Mouse (Mus musculus): ENCODE measurements around the gene Dennd1b. TPM values are rescaled to one million over a fixed set of nuclear protein-coding genes. Genes with fewer than 3 reads are reported as not detected.

Dennd1b gene
- polyA plus RNA-seq, 1 experiment, result 25.8 TPM

DNA sequence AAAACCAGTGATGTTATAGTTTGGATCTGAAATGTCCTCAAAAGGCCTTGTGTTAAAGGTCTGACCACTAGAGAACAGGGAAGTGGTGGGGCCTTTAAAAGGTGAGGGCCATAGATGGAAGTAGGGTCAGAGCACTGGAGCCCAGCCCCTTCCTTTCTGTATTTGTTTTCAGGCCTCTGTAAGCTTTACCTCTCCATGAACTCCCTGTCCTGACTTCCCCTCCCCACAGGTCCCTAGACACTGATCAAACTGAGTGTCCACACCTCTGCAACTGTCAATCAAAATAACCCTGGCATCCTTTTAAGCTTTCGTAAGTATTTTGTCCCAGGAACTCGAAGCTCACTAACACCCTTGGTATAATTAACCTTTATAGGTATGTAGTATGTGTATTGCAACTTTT is 39.0 kb upstream of the Dennd1b start:
- H3K9ac ChIP-seq (ENCODE audit: low read depth, poor library complexity, severe bottlenecking), result no peak overlapping the region
- H3K9me3 ChIP-seq (replicated peaks; ENCODE audit: control insufficient read depth, insufficient read depth, low read length, poor library complexity, severe bottlenecking), result no peaks in the 10 kb centered on the region
- no peaks in the 10 kb centered on the region for H3K36me3 ChIP-seq (ENCODE audit: control insufficient read depth, insufficient read depth, low read length, poor library complexity, severe bottlenecking)
- no peak overlapping the region for H3K4me3 ChIP-seq (ENCODE audit: low read depth, low read length)
- H3K4me1 ChIP-seq (ENCODE audit: control insufficient read depth, insufficient read depth, low read length), result no peaks in the 10 kb centered on the region
- no peak overlapping the region for H3K27ac ChIP-seq (ENCODE audit: insufficient read depth, low read length)
- H3K27me3 ChIP-seq (ENCODE audit: control insufficient read depth, insufficient read depth, low read length, poor library complexity, severe bottlenecking), result no peaks in the 10 kb centered on the region
- TF ChIP-seq CTCF (IDR thresholded peaks at IDR 0.05; ENCODE audit: low read depth, low read length), result no peak
- TF ChIP-seq POLR2A (IDR thresholded peaks at IDR 0.05; ENCODE audit: insufficient read depth, low read length), result no peak
- TF ChIP-seq EP300 (IDR thresholded peaks at IDR 0.05; ENCODE audit: insufficient read depth, low read depth, low read length), result no peak

DNA sequence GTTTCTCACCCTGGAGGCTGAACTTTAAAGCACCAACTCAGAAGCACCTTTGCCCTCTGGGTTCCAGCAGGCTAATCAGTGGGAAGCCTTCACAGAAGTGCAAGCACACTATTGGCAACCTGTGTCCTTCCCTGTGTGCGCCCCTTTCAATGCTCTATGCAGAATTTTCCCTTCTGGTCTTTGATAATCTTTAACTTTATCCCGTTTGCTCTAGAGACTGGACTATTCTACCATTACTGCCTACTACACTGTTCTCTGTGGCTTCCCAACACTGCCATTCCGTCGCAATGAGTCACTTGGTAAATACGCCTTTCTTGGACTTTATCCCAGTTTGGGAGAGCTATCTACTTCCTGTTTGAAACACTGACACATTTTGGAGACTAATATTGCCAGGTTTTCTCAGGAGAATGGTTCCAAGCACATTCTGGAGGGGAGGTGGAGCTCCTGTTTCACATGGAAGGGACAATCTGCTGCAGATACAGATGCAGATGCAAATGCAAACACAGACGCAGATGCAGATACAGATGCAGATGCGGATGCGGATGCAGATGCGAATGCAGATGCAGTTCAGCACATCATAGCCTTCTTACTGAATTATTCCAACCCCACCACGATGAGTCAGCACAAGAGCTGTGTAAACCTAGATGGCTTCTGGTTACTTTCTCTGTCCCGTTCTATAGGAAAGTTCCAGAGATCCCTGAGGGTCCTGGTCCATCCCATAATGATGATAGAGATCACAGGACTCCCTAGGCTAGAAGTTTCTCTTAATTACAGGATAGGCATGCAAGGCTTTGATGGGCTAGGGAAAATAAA is 34.4 kb upstream of the Dennd1b start:
- TF ChIP-seq POLR2A (IDR thresholded peaks at IDR 0.05; ENCODE audit: insufficient read depth, low read length) (no peak), EP300 (IDR thresholded peaks at IDR 0.05; ENCODE audit: insufficient read depth, low read depth, low read length) (no peak), CTCF (IDR thresholded peaks at IDR 0.05; ENCODE audit: low read depth, low read length) (no peak)
- H3K27me3 ChIP-seq (ENCODE audit: control insufficient read depth, insufficient read depth, low read length, poor library complexity, severe bottlenecking), result no peaks in the 10 kb centered on the region; the same call in 1 of the 2 replicates
- H3K36me3 ChIP-seq (ENCODE audit: control insufficient read depth, insufficient read depth, low read length, poor library complexity, severe bottlenecking), result no peaks in the 10 kb centered on the region
- H3K9me3 ChIP-seq (replicated peaks; ENCODE audit: control insufficient read depth, insufficient read depth, low read length, poor library complexity, severe bottlenecking), result no peaks in the 10 kb centered on the region
- H3K9ac ChIP-seq (ENCODE audit: low read depth, poor library complexity, severe bottlenecking), result no peak overlapping the region
- no peak overlapping the region for H3K27ac ChIP-seq (ENCODE audit: insufficient read depth, low read length)
- H3K4me3 ChIP-seq (ENCODE audit: low read depth, low read length), result no peak overlapping the region
- peaks cover 1% of the 10 kb centered on the region for H3K4me1 ChIP-seq (ENCODE audit: control insufficient read depth, insufficient read depth, low read length)

DNA sequence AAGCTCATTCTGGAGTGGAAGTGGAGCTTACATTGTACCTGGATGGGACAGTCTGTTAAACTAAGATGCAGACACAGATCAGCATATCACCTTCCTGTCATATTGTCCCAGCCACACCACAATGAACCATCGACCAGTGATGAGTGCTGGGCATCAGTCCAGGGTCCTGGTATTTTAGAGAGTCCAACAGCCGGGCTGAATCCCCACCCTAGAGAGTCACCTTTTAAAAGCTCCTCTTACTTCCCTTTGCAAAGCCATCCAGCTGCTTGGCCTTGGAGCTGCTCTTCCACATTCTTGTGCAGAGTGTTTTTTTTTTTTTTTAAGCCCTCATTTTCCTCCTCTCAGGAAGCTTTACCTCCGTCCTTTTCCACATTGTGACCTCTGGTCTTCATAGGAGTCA is 33.2 kb upstream of the Dennd1b start:
- TF ChIP-seq EP300 (IDR thresholded peaks at IDR 0.05; ENCODE audit: insufficient read depth, low read depth, low read length) (no peak), POLR2A (IDR thresholded peaks at IDR 0.05; ENCODE audit: insufficient read depth, low read length) (no peak), CTCF (IDR thresholded peaks at IDR 0.05; ENCODE audit: low read depth, low read length) (no peak)
- no peaks in the 10 kb centered on the region; the same call in 1 of the 2 replicates for H3K27me3 ChIP-seq (ENCODE audit: control insufficient read depth, insufficient read depth, low read length, poor library complexity, severe bottlenecking)
- peaks cover 1% of the 10 kb centered on the region for H3K4me1 ChIP-seq (ENCODE audit: control insufficient read depth, insufficient read depth, low read length)
- no peak overlapping the region for H3K27ac ChIP-seq (ENCODE audit: insufficient read depth, low read length)
- no peak overlapping the region for H3K9ac ChIP-seq (ENCODE audit: low read depth, poor library complexity, severe bottlenecking)
- H3K4me3 ChIP-seq (ENCODE audit: low read depth, low read length), result no peak overlapping the region
- no peaks in the 10 kb centered on the region for H3K9me3 ChIP-seq (replicated peaks; ENCODE audit: control insufficient read depth, insufficient read depth, low read length, poor library complexity, severe bottlenecking)
- no peaks in the 10 kb centered on the region for H3K36me3 ChIP-seq (ENCODE audit: control insufficient read depth, insufficient read depth, low read length, poor library complexity, severe bottlenecking)

DNA sequence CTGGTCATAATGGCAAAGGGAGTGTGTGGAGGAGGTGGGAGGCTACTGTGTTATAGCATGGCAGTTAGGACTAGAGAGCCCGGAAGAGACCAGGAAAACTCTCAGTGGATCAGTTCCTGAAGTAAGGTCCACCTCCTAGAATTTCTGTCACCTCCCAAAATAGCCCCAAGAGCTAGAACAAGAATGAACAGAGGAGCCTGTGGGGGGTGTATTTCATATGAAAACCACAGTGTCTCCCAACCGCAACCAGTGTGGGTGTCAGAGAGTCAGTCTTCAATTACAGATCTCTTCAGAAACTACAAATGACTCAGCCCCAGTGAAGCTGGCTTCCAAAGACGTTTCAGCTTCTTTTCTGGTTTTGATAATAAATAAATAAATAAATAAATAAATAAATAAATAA is 32.4 kb upstream of the Dennd1b start:
- no peak overlapping the region for H3K9ac ChIP-seq (ENCODE audit: low read depth, poor library complexity, severe bottlenecking)
- peaks cover 1% of the 10 kb centered on the region for H3K4me1 ChIP-seq (ENCODE audit: control insufficient read depth, insufficient read depth, low read length)
- H3K9me3 ChIP-seq (replicated peaks; ENCODE audit: control insufficient read depth, insufficient read depth, low read length, poor library complexity, severe bottlenecking), result no peaks in the 10 kb centered on the region
- TF ChIP-seq CTCF (IDR thresholded peaks at IDR 0.05; ENCODE audit: low read depth, low read length), result no peak
- no peak for TF ChIP-seq POLR2A (IDR thresholded peaks at IDR 0.05; ENCODE audit: insufficient read depth, low read length)
- TF ChIP-seq EP300 (IDR thresholded peaks at IDR 0.05; ENCODE audit: insufficient read depth, low read depth, low read length), result no peak
- H3K36me3 ChIP-seq (ENCODE audit: control insufficient read depth, insufficient read depth, low read length, poor library complexity, severe bottlenecking), result no peaks in the 10 kb centered on the region
- H3K4me3 ChIP-seq (ENCODE audit: low read depth, low read length), result no peak overlapping the region
- H3K27me3 ChIP-seq (ENCODE audit: control insufficient read depth, insufficient read depth, low read length, poor library complexity, severe bottlenecking), result no peaks in the 10 kb centered on the region; the same call in 1 of the 2 replicates
- no peak overlapping the region for H3K27ac ChIP-seq (ENCODE audit: insufficient read depth, low read length)

DNA sequence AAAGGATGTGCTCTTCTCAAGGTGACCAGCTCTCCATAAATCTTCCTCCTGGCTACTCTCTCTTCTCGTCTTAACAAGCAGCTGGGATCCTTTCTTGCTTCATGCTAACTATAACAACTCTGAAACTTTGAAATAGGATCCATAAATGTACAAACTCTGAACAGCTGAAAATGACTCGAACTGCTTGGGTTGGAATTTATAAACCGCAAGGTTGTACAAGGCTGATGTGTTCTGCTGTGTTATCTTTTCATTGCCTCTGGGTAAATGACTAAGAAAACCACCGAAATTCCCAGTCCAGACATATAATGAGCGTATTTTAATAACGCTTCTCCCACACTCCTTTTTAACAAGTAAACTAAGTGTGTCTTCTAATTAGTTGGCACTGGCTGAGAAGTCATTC is 27.1 kb upstream of the Dennd1b start:
- no peaks in the 10 kb centered on the region; the same call in 1 of the 2 replicates for H3K27me3 ChIP-seq (ENCODE audit: control insufficient read depth, insufficient read depth, low read length, poor library complexity, severe bottlenecking)

DNA sequence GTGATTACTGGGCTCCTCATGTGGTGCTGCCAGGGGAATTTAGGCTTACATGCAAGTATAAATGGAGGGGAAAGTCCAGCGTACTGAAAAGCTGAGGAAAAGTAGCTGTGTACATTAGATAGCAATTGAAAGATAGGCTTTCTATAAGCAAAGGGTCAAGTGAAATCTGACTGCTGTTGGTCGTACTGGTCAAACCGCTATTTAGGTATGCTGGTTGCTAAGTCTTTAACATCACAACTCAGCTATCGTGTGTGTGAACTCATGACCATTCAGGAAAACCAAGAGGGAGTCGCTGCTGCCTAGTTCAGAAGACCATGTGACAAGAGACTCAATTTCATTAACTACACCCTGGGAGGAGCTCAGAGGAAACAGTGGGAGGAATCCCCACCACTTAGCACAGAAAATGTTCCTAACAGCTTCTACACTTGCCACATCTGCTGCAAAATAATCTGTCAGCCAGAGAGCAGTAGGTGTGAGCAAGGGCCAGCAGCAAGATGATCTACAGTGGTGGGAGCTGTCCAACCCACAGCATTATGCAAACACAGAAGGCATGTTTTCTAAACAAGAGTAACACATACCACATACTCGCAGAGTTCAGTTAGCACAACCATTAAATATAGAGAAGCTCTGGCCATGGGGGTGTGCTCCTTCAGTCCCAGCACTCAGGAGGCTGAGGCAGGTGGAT is 25.4 kb upstream of the Dennd1b start:
- H3K4me3 ChIP-seq (ENCODE audit: low read depth, low read length), result no peak overlapping the region
- H3K9me3 ChIP-seq (replicated peaks; ENCODE audit: control insufficient read depth, insufficient read depth, low read length, poor library complexity, severe bottlenecking), result no peaks in the 10 kb centered on the region
- H3K27ac ChIP-seq (ENCODE audit: insufficient read depth, low read length), result no peak overlapping the region
- no peaks in the 10 kb centered on the region for H3K4me1 ChIP-seq (ENCODE audit: control insufficient read depth, insufficient read depth, low read length)
- TF ChIP-seq EP300 (IDR thresholded peaks at IDR 0.05; ENCODE audit: insufficient read depth, low read depth, low read length) (no peak), CTCF (IDR thresholded peaks at IDR 0.05; ENCODE audit: low read depth, low read length) (no peak), POLR2A (IDR thresholded peaks at IDR 0.05; ENCODE audit: insufficient read depth, low read length) (no peak)
- H3K9ac ChIP-seq (ENCODE audit: low read depth, poor library complexity, severe bottlenecking), result no peak overlapping the region
- no peaks in the 10 kb centered on the region for H3K36me3 ChIP-seq (ENCODE audit: control insufficient read depth, insufficient read depth, low read length, poor library complexity, severe bottlenecking)
- no peaks in the 10 kb centered on the region for H3K27me3 ChIP-seq (ENCODE audit: control insufficient read depth, insufficient read depth, low read length, poor library complexity, severe bottlenecking)

More for the DNA sequence above, 27.1 kb upstream of the Dennd1b start:
- TF ChIP-seq POLR2A (IDR thresholded peaks at IDR 0.05; ENCODE audit: insufficient read depth, low read length) (no peak), CTCF (IDR thresholded peaks at IDR 0.05; ENCODE audit: low read depth, low read length) (no peak), EP300 (IDR thresholded peaks at IDR 0.05; ENCODE audit: insufficient read depth, low read depth, low read length) (no peak)
- Histone ChIP-seq H3K36me3 (ENCODE audit: control insufficient read depth, insufficient read depth, low read length, poor library complexity, severe bottlenecking) (no peaks in the 10 kb centered on the region), H3K27ac (ENCODE audit: insufficient read depth, low read length) (no peak overlapping the region), H3K9me3 (replicated peaks; ENCODE audit: control insufficient read depth, insufficient read depth, low read length, poor library complexity, severe bottlenecking) (no peaks in the 10 kb centered on the region), H3K4me1 (ENCODE audit: control insufficient read depth, insufficient read depth, low read length) (no peaks in the 10 kb centered on the region), H3K4me3 (ENCODE audit: low read depth, low read length) (no peak overlapping the region), H3K9ac (ENCODE audit: low read depth, poor library complexity, severe bottlenecking) (no peak overlapping the region)
